In genomic region chrX:157506400-157506799, GRCm38 (mm10) we compare ENCODE assay signal across 29 mouse cellular contexts.
"Had no signal": no experiment of that assay in that cellular context is flagged by ENCODE, and none has a peak within 500 bp of the region (broad histone marks: within the 10 kb centered on the region; RNA-seq: fewer than 3 reads in every experiment).

No protein-coding gene starts in this region.

- H3K9me3 ChIP-seq: heart, embryonic 10.5 days; heart, embryonic 12.5 days; heart, embryonic 13.5 days; heart, embryonic 15.5 days; hindbrain, embryonic 10.5 days; hindbrain, embryonic 12.5 days; hindbrain, embryonic 13.5 days; hindbrain, embryonic 15.5 days; intestine, embryonic 15.5 days; kidney, embryonic 15.5 days had no signal

- H3K4me3 ChIP-seq: heart, embryonic 10.5 days; heart, embryonic 12.5 days; heart, embryonic 13.5 days; heart, embryonic 15.5 days; hindbrain, embryonic 10.5 days; hindbrain, embryonic 12.5 days; hindbrain, embryonic 13.5 days; hindbrain, embryonic 15.5 days; intestine, embryonic 15.5 days; kidney, embryonic 15.5 days; layer of hippocampus, adult 2 months had no signal

- H3K27ac ChIP-seq: heart, embryonic 10.5 days; heart, embryonic 13.5 days; heart, embryonic 15.5 days; hindbrain, embryonic 10.5 days; hindbrain, embryonic 12.5 days; hindbrain, embryonic 13.5 days; hindbrain, embryonic 14.5 days; hindbrain, embryonic 15.5 days; hindbrain, postnatal 0 days; intestine, embryonic 15.5 days; kidney, embryonic 15.5 days; kidney, postnatal 0 days; layer of hippocampus, adult 2 months had no signal

- H3K4me1 ChIP-seq: heart, embryonic 10.5 days; heart, embryonic 13.5 days; hindbrain, embryonic 10.5 days; hindbrain, embryonic 12.5 days; hindbrain, embryonic 13.5 days; hindbrain, embryonic 15.5 days; intestine, embryonic 15.5 days; kidney, embryonic 15.5 days had no signal

- H3K9ac ChIP-seq: heart, embryonic 12.5 days; heart, embryonic 13.5 days; heart, embryonic 15.5 days; hindbrain, embryonic 12.5 days; hindbrain, embryonic 13.5 days; hindbrain, embryonic 14.5 days; hindbrain, embryonic 15.5 days; intestine, embryonic 15.5 days; kidney, embryonic 15.5 days had no signal

- DNase-seq: heart, postnatal 10 days; heart, postnatal 36 days; heart, postnatal 4 days; kidney, adult 11 months; kidney, adult 18-20 months; kidney, adult 2 months; kidney, adult 8-10 months; kidney, adult 9 months; kidney, postnatal 10 days; kidney, postnatal 14 days; kidney, postnatal 25 days; kidney, postnatal 36 days; kidney, postnatal 4 days; layer of hippocampus, adult 9-11 months; layer of hippocampus, postnatal 36 days had no signal

- H3K27me3 ChIP-seq: heart, embryonic 12.5 days; heart, embryonic 13.5 days; heart, embryonic 15.5 days; hindbrain, embryonic 13.5 days; hindbrain, embryonic 15.5 days; intestine, embryonic 15.5 days had no signal

- H3K36me3 ChIP-seq: heart, embryonic 10.5 days; heart, embryonic 12.5 days; heart, embryonic 13.5 days; heart, embryonic 15.5 days; hindbrain, embryonic 10.5 days; hindbrain, embryonic 12.5 days; hindbrain, embryonic 13.5 days; hindbrain, embryonic 15.5 days; intestine, embryonic 15.5 days; kidney, embryonic 15.5 days had no signal
